Mouse (Mus musculus) midbrain, embryonic 12.5 days (tissue): ENCODE results near the gene Lrrn2. TPM values are rescaled to one million over a fixed set of nuclear protein-coding genes. Genes with fewer than 3 reads are reported as not detected.

Experiments
- ATAC-seq: fragments of 200-750 bp; cut with Nextera tagmentation; 2 replicates; pipeline ENCODE4 v1.8.0; 2017; ENCODE audit warnings: low read depth, moderate TSS enrichment, moderate library complexity; ENCODE audit not compliant: low FRiP score
- H3K27ac ChIP-seq: fragments of 300-500 bp; sonication (generic); replicated peaks from 2 replicates; pipeline ENCODE4 v1.5.1; 2016; ENCODE audit warnings: mild to moderate bottlenecking
- H3K27me3 ChIP-seq: fragments of 300-500 bp; sonication (generic); 2 replicates; pipeline ENCODE4 v1.6.1; 2016; ENCODE audit warnings: mild to moderate bottlenecking
- H3K36me3 ChIP-seq: fragments of 300-500 bp; sonication (generic); 2 replicates; pipeline ENCODE4 v1.6.1; 2016
- H3K4me1 ChIP-seq: fragments of 300-500 bp; sonication (generic); 2 replicates; pipeline ENCODE4 v1.6.1; 2016
- H3K4me2 ChIP-seq: fragments of 300-500 bp; sonication (generic); replicated peaks from 2 replicates; pipeline ENCODE4 v1.6.1; 2016; ENCODE audit warnings: mild to moderate bottlenecking, moderate library complexity
- H3K4me3 ChIP-seq: fragments of 300-500 bp; sonication (generic); 2 replicates; pipeline ENCODE4 v1.5.1; 2016; ENCODE audit warnings: mild to moderate bottlenecking
- H3K9ac ChIP-seq: fragments of 300-500 bp; sonication (generic); replicated peaks from 2 replicates; pipeline ENCODE4 v1.6.1; 2016; ENCODE audit warnings: mild to moderate bottlenecking, moderate library complexity
- H3K9me3 ChIP-seq: fragments of 300-500 bp; sonication (generic); 2 replicates; pipeline ENCODE4 v1.6.1; 2016; ENCODE audit warnings: mild to moderate bottlenecking
- WGBS: fragments of 180-500 bp; shearing (Covaris S2); methylation state at CpG from one replicate; pipeline ENCODE4 v1.1.7; 2016; 5-methylcytosine and 5-hydroxymethylcytosine counted together
- polyA plus RNA-seq: library from polyadenylated mRNA; unstranded; fragments of >200 nt; fragmentation: Nextera tagmentation; extraction: Ambion mirVana; gene quantifications from 2 replicates; pipeline ENCODE4 v1.2.1, GENCODE M21; 2016

The Lrrn2 gene
- polyA plus RNA-seq = 19.6 and 24.4 TPM in 2 replicates

GRCm38 (mm10) chr1:132880161-132881005 is at the start of gene Lrrn2:
Gene Lrrn2, plus strand, starts transcription at chr1:132880273.
- peak within 1 kb of the TSS; percentile 87 for H3K4me2 ChIP-seq
- peak within 1 kb of the TSS; percentile 79 for H3K4me3 ChIP-seq
- H3K27me3 ChIP-seq = peaks cover 37% of the 10 kb centered on the region
- peaks cover 29% of the 10 kb centered on the region for H3K4me1 ChIP-seq
- H3K9ac ChIP-seq = peak within 1 kb of the TSS; percentile 82
- H3K9me3 ChIP-seq = no peaks in the 10 kb centered on the region
- peak within 1 kb of the TSS; percentile 85 for H3K27ac ChIP-seq
- no peaks in the 10 kb centered on the region for H3K36me3 ChIP-seq
- under 1% methylated on average over 79 of the region's 80 CpGs for WGBS
- ATAC-seq = peak; percentile 78

GRCm38 (mm10) chr1:132831963-132832362 is 48.1 kb upstream of the Lrrn2 start:
- Histone ChIP-seq H3K9ac (no peak overlapping the region), H3K4me2 (no peak overlapping the region), H3K4me3 (no peak overlapping the region), H3K4me1 (no peaks in the 10 kb centered on the region), H3K27ac (no peak overlapping the region), H3K36me3 (no peaks in the 10 kb centered on the region), H3K27me3 (0 out of 2 replicates have a peak, but pooled peaks cover 6% of the 10 kb centered on the region), H3K9me3 (no peaks in the 10 kb centered on the region)
- WGBS = 92% methylated on average over 4 of the region's 4 CpGs
- ATAC-seq = no peak

DNA sequence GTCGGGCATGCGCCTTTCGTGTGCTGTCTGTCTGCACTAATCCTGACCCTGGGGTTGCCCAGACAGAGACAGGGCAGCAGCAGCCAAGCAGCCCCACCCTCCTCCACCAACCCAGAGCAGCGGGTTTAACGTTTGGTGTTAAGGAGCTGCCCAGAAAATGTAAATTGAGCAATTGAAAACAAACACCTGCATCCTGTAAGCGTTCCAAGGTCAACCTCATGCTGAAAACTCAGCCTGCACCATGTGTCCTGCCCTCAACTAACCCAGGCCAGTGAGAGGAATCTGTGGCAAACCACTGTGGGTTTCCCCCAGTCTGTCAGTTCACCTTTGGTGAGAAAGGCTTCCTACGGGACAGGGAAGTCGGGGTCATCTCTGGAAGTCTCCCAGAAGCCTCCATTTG is 46.0 kb upstream of the Lrrn2 start:
- Histone ChIP-seq H3K9ac (no peak overlapping the region), H3K4me2 (no peak overlapping the region), H3K9me3 (no peaks in the 10 kb centered on the region), H3K4me3 (no peak overlapping the region), H3K27ac (no peak overlapping the region), H3K27me3 (0 out of 2 replicates have a peak, but pooled peaks cover 6% of the 10 kb centered on the region), H3K36me3 (no peaks in the 10 kb centered on the region), H3K4me1 (no peaks in the 10 kb centered on the region)
- 65% methylated on average over 8 of the region's 8 CpGs for WGBS
- ATAC-seq = no peak

- ATAC-seq = no peak
- Histone ChIP-seq H3K36me3 (no peaks in the 10 kb centered on the region), H3K9me3 (no peaks in the 10 kb centered on the region), H3K27me3 (0 out of 2 replicates have a peak, but pooled peaks cover 3% of the 10 kb centered on the region), H3K9ac (no peak overlapping the region), H3K4me2 (no peak overlapping the region), H3K27ac (no peak overlapping the region), H3K4me1 (no peaks in the 10 kb centered on the region), H3K4me3 (no peak overlapping the region)
- WGBS = 83% methylated on average over 8 of the region's 8 CpGs
Measured at GRCm38 (mm10) chr1:132836895-132837294, 43.2 kb upstream of the Lrrn2 start.

DNA sequence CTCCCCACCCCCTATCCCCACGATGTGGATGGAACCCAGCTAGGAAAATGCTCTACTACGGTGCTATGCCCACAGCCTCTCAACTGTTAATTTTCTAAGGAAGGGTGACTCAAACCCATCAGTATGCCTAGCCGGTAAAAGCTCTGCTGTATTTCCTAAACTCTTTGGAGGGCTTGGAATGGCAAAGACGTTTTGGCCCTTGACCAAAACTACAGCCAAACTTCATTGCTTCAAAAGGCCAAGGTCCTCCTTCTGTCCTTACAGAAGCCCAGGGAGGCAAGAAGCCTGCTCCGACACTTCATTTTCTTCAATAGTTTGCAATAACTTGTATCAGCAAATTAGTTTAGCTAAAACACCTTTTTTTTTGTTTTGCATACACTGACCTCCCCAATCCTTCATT is 42.4 kb upstream of the Lrrn2 start:
- no peak overlapping the region for H3K27ac ChIP-seq
- H3K4me3 ChIP-seq = no peak overlapping the region
- H3K9ac ChIP-seq = no peak overlapping the region
- no peaks in the 10 kb centered on the region for H3K4me1 ChIP-seq
- no peak for ATAC-seq
- 83% methylated on average over 5 of the region's 5 CpGs for WGBS
- H3K27me3 ChIP-seq = 0 out of 2 replicates have a peak, but pooled peaks cover 3% of the 10 kb centered on the region
- no peaks in the 10 kb centered on the region for H3K9me3 ChIP-seq
- no peak overlapping the region for H3K4me2 ChIP-seq
- no peaks in the 10 kb centered on the region for H3K36me3 ChIP-seq

DNA sequence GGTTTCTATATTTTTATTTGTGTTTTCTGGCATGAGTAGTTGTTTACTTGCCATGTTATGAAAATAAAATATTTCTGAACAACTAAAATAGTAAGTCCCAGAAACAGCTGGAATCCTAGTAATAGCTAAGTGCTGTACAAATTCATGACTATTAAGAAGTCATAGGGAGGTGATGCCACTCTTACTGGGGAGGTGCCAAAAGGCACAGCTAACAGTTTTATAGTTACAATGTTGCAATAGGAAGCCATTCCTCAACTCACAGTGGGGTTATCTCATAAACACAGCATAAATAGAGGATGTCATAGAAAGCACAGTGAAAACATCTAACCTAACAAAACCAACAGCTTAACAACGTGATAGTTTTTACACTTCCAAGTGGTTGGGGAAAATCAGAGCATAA is 41.7 kb upstream of the Lrrn2 start:
- Histone ChIP-seq H3K9me3 (no peaks in the 10 kb centered on the region), H3K27me3 (0 out of 2 replicates have a peak, but pooled peaks cover 3% of the 10 kb centered on the region), H3K36me3 (no peaks in the 10 kb centered on the region), H3K27ac (no peak overlapping the region), H3K4me3 (no peak overlapping the region), H3K4me2 (no peak overlapping the region), H3K9ac (no peak overlapping the region), H3K4me1 (no peaks in the 10 kb centered on the region)
- WGBS = 83% methylated on average over 1 of the region's 1 CpGs
- ATAC-seq = no peak

DNA sequence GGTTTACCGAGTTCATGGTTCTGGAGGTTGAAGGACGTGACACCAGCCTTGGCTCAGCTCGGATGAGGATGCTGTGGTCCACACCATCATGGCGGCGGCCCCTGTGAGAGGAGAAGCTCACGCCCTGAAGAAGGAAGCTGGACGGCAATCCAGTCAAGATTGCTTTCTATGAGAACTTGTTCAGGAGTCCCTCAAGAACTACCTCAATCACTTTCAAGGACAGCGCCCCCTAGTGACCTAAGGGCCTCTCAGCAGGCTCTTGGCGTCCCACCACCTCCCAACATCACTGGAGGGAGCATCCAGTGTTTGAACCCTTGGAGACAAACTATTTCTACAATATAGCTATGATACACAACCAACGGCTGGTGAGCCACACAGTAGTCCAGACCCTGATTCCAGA is 36.5 kb upstream of the Lrrn2 start:
- WGBS = 84% methylated on average over 10 of the region's 10 CpGs
- Histone ChIP-seq H3K9me3 (peaks cover 3% of the 10 kb centered on the region; the same call in 1 of the 2 replicates), H3K27ac (no peak overlapping the region), H3K4me1 (no peaks in the 10 kb centered on the region), H3K27me3 (no peaks in the 10 kb centered on the region), H3K4me3 (no peak overlapping the region), H3K9ac (no peak overlapping the region), H3K4me2 (no peak overlapping the region), H3K36me3 (no peaks in the 10 kb centered on the region)
- no peak for ATAC-seq

DNA sequence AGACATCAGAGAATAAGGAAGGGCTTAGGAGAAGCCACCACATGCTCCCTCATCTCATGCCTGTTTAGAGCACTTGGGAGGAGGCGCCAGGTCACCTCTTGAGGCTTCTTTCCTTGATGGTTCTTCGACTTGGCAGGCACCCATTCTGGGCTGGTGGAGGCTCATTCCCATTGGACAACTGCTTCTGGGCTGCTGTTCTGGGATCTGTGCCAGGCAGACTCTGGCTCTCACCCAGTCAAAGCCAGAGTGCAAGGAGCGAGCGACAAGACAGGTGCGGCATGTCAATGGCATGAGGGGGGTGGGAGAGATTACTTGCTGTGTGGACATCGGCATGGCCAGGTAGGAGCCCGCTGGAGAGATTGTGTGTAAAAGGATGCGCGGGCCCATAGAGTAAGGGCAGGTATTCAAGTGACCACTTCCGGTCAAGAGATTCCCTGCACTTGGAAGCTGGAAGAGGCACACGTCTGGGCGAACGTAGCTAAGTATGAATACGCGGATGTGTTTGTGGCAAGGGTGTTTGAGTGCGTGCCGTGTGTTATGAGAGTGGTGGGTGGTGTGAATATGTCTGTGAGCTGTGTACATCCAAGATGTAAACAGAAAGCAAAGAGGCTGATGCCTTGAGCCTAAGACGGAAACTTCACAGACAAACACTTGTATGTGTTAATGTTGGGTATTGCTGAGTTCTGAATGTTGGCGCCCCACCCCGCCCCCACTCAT is 35.8 kb upstream of the Lrrn2 start:
- no peak overlapping the region for H3K4me3 ChIP-seq
- H3K27ac ChIP-seq = no peak overlapping the region
- H3K9ac ChIP-seq = no peak overlapping the region
- 95% methylated on average over 20 of the region's 20 CpGs for WGBS
- H3K4me2 ChIP-seq = no peak overlapping the region
- H3K4me1 ChIP-seq = no peaks in the 10 kb centered on the region
- no peaks in the 10 kb centered on the region for H3K27me3 ChIP-seq
- H3K9me3 ChIP-seq = peaks cover 6% of the 10 kb centered on the region
- no peaks in the 10 kb centered on the region for H3K36me3 ChIP-seq
- no peak for ATAC-seq

DNA sequence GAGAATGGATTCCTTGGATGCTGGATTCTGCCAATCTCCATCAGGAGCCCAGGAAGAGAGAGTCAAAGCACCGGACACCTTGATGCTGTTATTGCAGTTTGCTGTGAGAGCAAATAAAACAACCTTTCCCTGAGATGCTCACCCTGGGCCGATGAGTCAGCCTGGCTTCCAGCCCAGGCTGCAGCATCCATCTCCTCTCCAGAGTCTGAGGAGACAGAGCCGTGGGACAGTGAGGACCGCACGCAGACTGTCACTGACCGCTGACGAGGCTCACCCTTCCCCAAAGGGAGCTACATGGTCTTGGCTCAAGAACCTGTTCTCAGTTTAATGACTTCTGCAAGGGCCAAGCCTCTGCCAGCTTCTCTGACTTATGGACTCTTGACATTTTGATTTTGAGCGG is 34.3 kb upstream of the Lrrn2 start:
- H3K9ac ChIP-seq = no peak overlapping the region
- ATAC-seq = no peak
- H3K9me3 ChIP-seq = peaks cover 10% of the 10 kb centered on the region
- H3K36me3 ChIP-seq = no peaks in the 10 kb centered on the region
- H3K27me3 ChIP-seq = no peaks in the 10 kb centered on the region
- no peak overlapping the region for H3K4me2 ChIP-seq
- WGBS = 92% methylated on average over 8 of the region's 8 CpGs
- H3K27ac ChIP-seq = no peak overlapping the region
- no peaks in the 10 kb centered on the region for H3K4me1 ChIP-seq
- H3K4me3 ChIP-seq = no peak overlapping the region

GRCm38 (mm10) chr1:132850809-132851208 is 29.3 kb upstream of the Lrrn2 start:
- Histone ChIP-seq H3K27ac (no peak overlapping the region), H3K4me1 (no peaks in the 10 kb centered on the region), H3K27me3 (no peaks in the 10 kb centered on the region), H3K9ac (no peak overlapping the region), H3K36me3 (no peaks in the 10 kb centered on the region), H3K4me2 (no peak overlapping the region), H3K4me3 (no peak overlapping the region), H3K9me3 (peaks cover 10% of the 10 kb centered on the region)
- ATAC-seq = no peak
- 29% methylated on average over 5 of the region's 5 CpGs for WGBS

- Histone ChIP-seq H3K27me3 (no peaks in the 10 kb centered on the region), H3K9me3 (peaks cover 10% of the 10 kb centered on the region), H3K4me2 (no peak overlapping the region), H3K4me3 (no peak overlapping the region), H3K27ac (no peak overlapping the region), H3K9ac (no peak overlapping the region), H3K4me1 (no peaks in the 10 kb centered on the region), H3K36me3 (no peaks in the 10 kb centered on the region)
- WGBS = 66% methylated on average over 2 of the region's 2 CpGs
- no peak for ATAC-seq
Measured at GRCm38 (mm10) chr1:132851296-132851695, 28.8 kb upstream of the Lrrn2 start.

- Histone ChIP-seq H3K4me2 (no peak overlapping the region), H3K36me3 (no peaks in the 10 kb centered on the region), H3K27me3 (no peaks in the 10 kb centered on the region), H3K9ac (no peak overlapping the region), H3K9me3 (peaks cover 10% of the 10 kb centered on the region), H3K4me3 (no peak overlapping the region), H3K4me1 (no peaks in the 10 kb centered on the region), H3K27ac (no peak overlapping the region)
- no peak for ATAC-seq
- 36% methylated on average over 4 of the region's 4 CpGs for WGBS
Measured at GRCm38 (mm10) chr1:132851771-132852170, 28.3 kb upstream of the Lrrn2 start.
